In genomic region chr4:84976875-84977646, GRCm38 (mm10) we compare ENCODE assay signal across 19 mouse cellular contexts.
A peak's percentile ranks its signal among the peaks of the same experiment; 100 is the strongest.
DNase-seq lines count a peak whose midpoint lies in the region; ATAC-seq and TF ChIP-seq lines count a peak whose summit lies in the region.
"Had no signal": no experiment of that assay in that cellular context is flagged by ENCODE, and none has a peak within 500 bp of the region (broad histone marks: within the 10 kb centered on the region; RNA-seq: fewer than 3 reads in every experiment).

No protein-coding gene starts in this region.

- ATAC-seq in megakaryocyte, adult 5-6 weeks (ENCODE audit: poor library complexity, severe bottlenecking), result peak; percentile 52; the same call in 1 of the 2 replicates
- ATAC-seq in hindbrain, embryonic 14.5 days (ENCODE audit: low FRiP score), result no peak
- ATAC-seq: midbrain, embryonic 13.5 days had no signal

- TF ChIP-seq CTCF in brain, embryonic 14.5 days (IDR thresholded peaks at IDR 0.05; ENCODE audit: borderline replicate concordance, extremely low read depth, insufficient read depth, insufficient read length), result no peak

- H3K36me3 ChIP-seq in hindbrain, embryonic 14.5 days (replicated peaks; ENCODE audit: control insufficient read depth, insufficient read depth), result no peaks in the 10 kb centered on the region
- H3K36me3 ChIP-seq: midbrain, embryonic 13.5 days had no signal

- 82% methylated on average over 7 of the region's 7 CpGs for WGBS in hindbrain, embryonic 14.5 days

- H3K4me1 ChIP-seq in hindbrain, embryonic 14.5 days (replicated peaks; ENCODE audit: control insufficient read depth, insufficient read depth, low read length), result no peaks in the 10 kb centered on the region
- H3K4me1 ChIP-seq: heart, embryonic 12.5 days; midbrain, embryonic 13.5 days had no signal

- no peak overlapping the region for H3K4me2 ChIP-seq in hindbrain, embryonic 14.5 days (replicated peaks)
- H3K4me2 ChIP-seq: heart, embryonic 12.5 days; midbrain, embryonic 13.5 days had no signal

- DNase-seq in lung, postnatal 10 days, result peak; percentile 12
- DNase-seq in lung, postnatal 4 days, result no peak
- peak; percentile 15 for DNase-seq in brain, embryonic 14.5 days (ENCODE audit: low read depth)
- no peak for DNase-seq in gastrocnemius, postnatal 10 days
- no peak for DNase-seq in frontal cortex, postnatal 25 days (ENCODE audit: low spot score in 2 of 2)
- DNase-seq in hindbrain, embryonic 14.5 days (ENCODE audit: low spot score), result no peak
- DNase-seq: adrenal gland, postnatal 25 days; cerebellum, adult 18-20 months; cerebellum, postnatal 36 days; gastrocnemius, adult 2 months; kidney, adult 18-20 months; kidney, postnatal 10 days; left cerebral cortex, postnatal 4 days; lung, postnatal 36 days; thymus, adult 18-20 months; thymus, postnatal 36 days had no signal

- H3K27ac ChIP-seq in hindbrain, embryonic 14.5 days, result no peak overlapping the region
- H3K27ac ChIP-seq: gastrocnemius, adult 2 months; midbrain, embryonic 13.5 days had no signal

- TF ChIP-seq POLR2A in brain, embryonic 14.5 days (IDR thresholded peaks at IDR 0.05; ENCODE audit: borderline replicate concordance, extremely low read depth, insufficient read depth, insufficient read length, poor library complexity, severe bottlenecking), result no peak

- H3K4me3 ChIP-seq in hindbrain, embryonic 14.5 days (replicated peaks; ENCODE audit: low read length), result no peak overlapping the region
- H3K4me3 ChIP-seq: gastrocnemius, adult 2 months; heart, embryonic 12.5 days; midbrain, embryonic 13.5 days had no signal

- no peaks in the 10 kb centered on the region for H3K9me3 ChIP-seq in hindbrain, embryonic 14.5 days (ENCODE audit: control insufficient read depth, low read length)
- H3K9me3 ChIP-seq: heart, embryonic 12.5 days; midbrain, embryonic 13.5 days had no signal

- H3K9ac ChIP-seq in hindbrain, embryonic 14.5 days, result no peak overlapping the region
- H3K9ac ChIP-seq: heart, embryonic 12.5 days; midbrain, embryonic 13.5 days had no signal

- no peaks in the 10 kb centered on the region for H3K27me3 ChIP-seq in hindbrain, embryonic 14.5 days (ENCODE audit: control insufficient read depth, insufficient read depth, low read length)
- H3K27me3 ChIP-seq: heart, embryonic 12.5 days; midbrain, embryonic 13.5 days had no signal

Comparison
In these comparisons a context has a peak if more than half of its experiments do, and no peak if none do; other contexts are left out.
1. DNase-seq: peak in lung, postnatal 10 days (single experiment) and brain, embryonic 14.5 days (single experiment); none in lung, postnatal 4 days (0 of 2), gastrocnemius, postnatal 10 days (single experiment), frontal cortex, postnatal 25 days (0 of 2) and hindbrain, embryonic 14.5 days (single experiment).